Mouse (Mus musculus) embryonic fibroblast, embryonic 13.5 days (primary cell): ENCODE results near the gene Col26a1. TPM values are rescaled to one million over a fixed set of nuclear protein-coding genes. Genes with fewer than 3 reads are reported as not detected.

ENCODE experiments used
- H3K27ac ChIP-seq: 2 replicates; pipeline ENCODE4 v1.5.1; 2012; ENCODE audit warnings: low read length, control low read depth, inconsistent platforms; ENCODE audit not compliant: insufficient read depth
- H3K4me1 ChIP-seq: 2 replicates; pipeline ENCODE4 v1.6.1; 2011; ENCODE audit warnings: low read length; ENCODE audit not compliant: control insufficient read depth, insufficient read depth
- H3K4me3 ChIP-seq: 2 replicates; pipeline ENCODE4 v1.5.1; 2011; ENCODE audit warnings: mild to moderate bottlenecking, control low read depth, low read length; ENCODE audit not compliant: insufficient read depth
- CTCF ChIP-seq: IDR thresholded peaks from 2 replicates; pipeline ENCODE4 v1.5.1; 2011; ENCODE audit warnings: mild to moderate bottlenecking, control low read depth, low read length, moderate library complexity, borderline replicate concordance; ENCODE audit not compliant: insufficient read depth
- POLR2A ChIP-seq: IDR thresholded peaks from 2 replicates; pipeline ENCODE4 v1.6.1; 2011; ENCODE audit warnings: low read depth, mild to moderate bottlenecking, control low read depth, low read length, moderate library complexity
- polyA plus RNA-seq: library from polyadenylated mRNA; stranded (reverse); fragments of >200 nt; gene quantifications from 2 replicates; pipeline ENCODE4 v1.2.4, GENCODE M21; 2011; ENCODE audit warnings: low read depth; ENCODE audit not compliant: missing spikeins, insufficient read length

The Col26a1 gene
- polyA plus RNA-seq, 1 experiment, result 4.4 TPM

- Histone ChIP-seq H3K4me3 (no peak overlapping the region), H3K4me1 (no peaks in the 10 kb centered on the region), H3K27ac (no peak overlapping the region)
- TF ChIP-seq CTCF (peak; percentile 95), POLR2A (no peak)
Measured at GRCm38 (mm10) chr5:136790570-136791196, 92.3 kb downstream of the Col26a1 start.

GRCm38 (mm10) chr5:136784531-136784930, 98.5 kb downstream of the Col26a1 start:
- Histone ChIP-seq H3K4me1 (0 out of 2 replicates have a peak, but pooled peaks cover 2% of the 10 kb centered on the region), H3K4me3 (no peak overlapping the region), H3K27ac (peak overlapping the region; percentile 35; the same call in 1 of the 2 replicates)
- TF ChIP-seq POLR2A (no peak), CTCF (no peak)

GRCm38 (mm10) chr5:136782600-136782999, 100.4 kb downstream of the Col26a1 start:
- no peak overlapping the region for H3K27ac ChIP-seq
- H3K4me1 ChIP-seq, result 0 out of 2 replicates have a peak, but pooled peaks cover 2% of the 10 kb centered on the region
- no peak for TF ChIP-seq CTCF
- no peak for TF ChIP-seq POLR2A
- H3K4me3 ChIP-seq, result no peak overlapping the region

- no peak overlapping the region for H3K27ac ChIP-seq
Measured at GRCm38 (mm10) chr5:136780465-136780864, 102.5 kb downstream of the Col26a1 start.

GRCm38 (mm10) chr5:136779946-136780345, 103.1 kb downstream of the Col26a1 start:
- TF ChIP-seq POLR2A (no peak), CTCF (no peak)
- H3K27ac ChIP-seq, result no peak overlapping the region
- H3K4me1 ChIP-seq, result 0 out of 2 replicates have a peak, but pooled peaks cover under 1% of the 10 kb centered on the region
- H3K4me3 ChIP-seq, result no peak overlapping the region

More at GRCm38 (mm10) chr5:136780465-136780864, 102.5 kb downstream of the Col26a1 start:
- TF ChIP-seq POLR2A (no peak), CTCF (peak; percentile 43; the same call in 1 of the 2 replicates)
- H3K4me1 ChIP-seq, result 0 out of 2 replicates have a peak, but pooled peaks cover 2% of the 10 kb centered on the region
- no peak overlapping the region for H3K4me3 ChIP-seq

- TF ChIP-seq CTCF (no peak), POLR2A (no peak)
Measured at GRCm38 (mm10) chr5:136775548-136775947, 107.5 kb downstream of the Col26a1 start.

GRCm38 (mm10) chr5:136773044-136774039, 109.7 kb downstream of the Col26a1 start:
- Histone ChIP-seq H3K4me1 (no peaks in the 10 kb centered on the region), H3K4me3 (no peak overlapping the region), H3K27ac (no peak overlapping the region)
- TF ChIP-seq POLR2A (no peak), CTCF (no peak)

More at GRCm38 (mm10) chr5:136775548-136775947, 107.5 kb downstream of the Col26a1 start:
- Histone ChIP-seq H3K4me3 (no peak overlapping the region), H3K27ac (no peak overlapping the region), H3K4me1 (no peaks in the 10 kb centered on the region)

- TF ChIP-seq POLR2A, result no peak
- TF ChIP-seq CTCF, result no peak
- no peak overlapping the region for H3K27ac ChIP-seq
- no peaks in the 10 kb centered on the region for H3K4me1 ChIP-seq
- H3K4me3 ChIP-seq, result no peak overlapping the region
Measured at GRCm38 (mm10) chr5:136771132-136771531, 111.9 kb downstream of the Col26a1 start.

- H3K4me1 ChIP-seq, result no peaks in the 10 kb centered on the region
- H3K4me3 ChIP-seq, result no peak overlapping the region
- TF ChIP-seq POLR2A (no peak), CTCF (no peak)
- H3K27ac ChIP-seq, result no peak overlapping the region
Measured at GRCm38 (mm10) chr5:136767304-136767703, 115.7 kb downstream of the Col26a1 start.

GRCm38 (mm10) chr5:136764157-136764669, 118.8 kb downstream of the Col26a1 start:
- no peak for TF ChIP-seq CTCF
- no peak for TF ChIP-seq POLR2A
- no peak overlapping the region for H3K4me3 ChIP-seq
- H3K4me1 ChIP-seq, result no peaks in the 10 kb centered on the region
- H3K27ac ChIP-seq, result no peak overlapping the region
